8 mouse cellular contexts compared by ENCODE assay signal in genomic region chrX:44367646-44368521, GRCm38 (mm10). TPM values are rescaled to one million over a fixed set of nuclear protein-coding genes. Genes with fewer than 3 reads are reported as not detected.
DNase-seq lines count a peak whose midpoint lies in the region; ATAC-seq and TF ChIP-seq lines count a peak whose summit lies in the region.

Gene Dcaf12l2 (minus strand): TSS chrX:44368342.

- no peaks in the 10 kb centered on the region for H3K36me3 ChIP-seq in heart, embryonic 10.5 days
- H3K36me3 ChIP-seq in forebrain, postnatal 0 days (ENCODE audit: insufficient read depth), result no peaks in the 10 kb centered on the region
- H3K36me3 ChIP-seq in lung, postnatal 0 days (ENCODE audit: insufficient read depth, low read length), result no peaks in the 10 kb centered on the region

- peak within 1 kb of the TSS; percentile 61 for H3K4me3 ChIP-seq in heart, embryonic 10.5 days
- H3K4me3 ChIP-seq in cerebellum, adult 2 months (replicated peaks; ENCODE audit: insufficient read depth, low read depth, low read length), result peak within 1 kb of the TSS; percentile 68
- peak within 1 kb of the TSS; percentile 44 for H3K4me3 ChIP-seq in forebrain, postnatal 0 days (ENCODE audit: low read depth, low read length)
- peak within 1 kb of the TSS; percentile 35 for H3K4me3 ChIP-seq in lung, postnatal 0 days (ENCODE audit: low read depth, low read length)

- H3K4me1 ChIP-seq in heart, embryonic 10.5 days, result no peaks in the 10 kb centered on the region
- no peaks in the 10 kb centered on the region for H3K4me1 ChIP-seq in cerebellum, adult 2 months (ENCODE audit: control insufficient read depth, insufficient read depth, low read length)
- no peaks in the 10 kb centered on the region for H3K4me1 ChIP-seq in forebrain, postnatal 0 days (ENCODE audit: insufficient read depth)
- H3K4me1 ChIP-seq in lung, postnatal 0 days (ENCODE audit: insufficient read depth, low read depth, low read length), result no peaks in the 10 kb centered on the region

- H3K4me2 ChIP-seq in forebrain, postnatal 0 days (ENCODE audit: low read depth), result peak within 1 kb of the TSS; percentile 66
- H3K4me2 ChIP-seq in lung, postnatal 0 days (replicated peaks; ENCODE audit: low read depth, low read length), result peak within 1 kb of the TSS; percentile 63

- 15% methylated on average over 51 of the region's 57 CpGs for WGBS in heart, embryonic 10.5 days
- 12% methylated on average over 42 of the region's 57 CpGs for whole genome bisulfite sequencing in cerebellum, adult 2 months
- WGBS in forebrain, postnatal 0 days, result 30% methylated on average over 56 of the region's 57 CpGs
- 12% methylated on average over 24 of the region's 57 CpGs for WGBS in lung, postnatal 0 days

- no peak for TF ChIP-seq EP300 in lung, postnatal 0 days (IDR thresholded peaks at IDR 0.05)

- H3K27me3 ChIP-seq in heart, embryonic 10.5 days (ENCODE audit: insufficient read depth, poor library complexity, severe bottlenecking), result no peaks in the 10 kb centered on the region
- H3K27me3 ChIP-seq in cerebellum, adult 2 months (ENCODE audit: control insufficient read depth, insufficient read depth, low read length), result no peaks in the 10 kb centered on the region
- no peaks in the 10 kb centered on the region for H3K27me3 ChIP-seq in forebrain, postnatal 0 days (ENCODE audit: insufficient read depth, low read length)
- H3K27me3 ChIP-seq in lung, postnatal 0 days (replicated peaks; ENCODE audit: insufficient read depth, low read length), result no peaks in the 10 kb centered on the region

- H3K9me3 ChIP-seq in heart, embryonic 10.5 days, result no peaks in the 10 kb centered on the region
- H3K9me3 ChIP-seq in forebrain, postnatal 0 days (ENCODE audit: low read length), result no peaks in the 10 kb centered on the region
- no peaks in the 10 kb centered on the region for H3K9me3 ChIP-seq in lung, postnatal 0 days (ENCODE audit: low read length)

- intact Hi-C loops in heart, postnatal 36 days (cut with DNase I), result no loop called here

- no peak for TF ChIP-seq POLR2A in cerebellum, adult 2 months (IDR thresholded peaks at IDR 0.05; ENCODE audit: borderline replicate concordance, insufficient read depth, low read length)

- no peak for TF ChIP-seq CTCF in cerebellum, adult 2 months (IDR thresholded peaks at IDR 0.05; ENCODE audit: borderline replicate concordance, insufficient read depth, low read depth, low read length)
- no peak for TF ChIP-seq CTCF in forebrain, postnatal 0 days (IDR thresholded peaks at IDR 0.05; ENCODE audit: low read depth)
- TF ChIP-seq CTCF in lung, postnatal 0 days (IDR thresholded peaks at IDR 0.05), result no peak

- ATAC-seq in forebrain, postnatal 0 days, result peak; percentile 86
- peak; percentile 50 for ATAC-seq in lung, postnatal 0 days

- H3K9ac ChIP-seq in forebrain, postnatal 0 days, result peak within 1 kb of the TSS; percentile 57
- no peak within 1 kb of the TSS for H3K9ac ChIP-seq in lung, postnatal 0 days (replicated peaks; ENCODE audit: low read depth)

- peak; percentile 75 for DNase-seq in heart, embryonic 10.5 days (ENCODE audit: low spot score)
- no peak for DNase-seq in heart, postnatal 36 days
- peak; percentile 3 to 23 for DNase-seq in cerebellum, adult 2 months
- DNase-seq in forebrain, postnatal 0 days, result peak; percentile 55
- peak; percentile 8 for DNase-seq in kidney, postnatal 10 days
- DNase-seq in lung, postnatal 0 days (ENCODE audit: low spot score), result peak; percentile 39
- peak; percentile 15 for DNase-seq in right cerebral cortex, postnatal 25 days
- no peak for DNase-seq in B cell, adult 2 months

- H3K27ac ChIP-seq in heart, embryonic 10.5 days, result peak within 1 kb of the TSS; percentile 77
- H3K27ac ChIP-seq in cerebellum, adult 2 months (ENCODE audit: insufficient read depth, low read length), result no peak within 1 kb of the TSS
- no peak within 1 kb of the TSS for H3K27ac ChIP-seq in forebrain, postnatal 0 days (ENCODE audit: low read depth, low read length)
- no peak within 1 kb of the TSS for H3K27ac ChIP-seq in lung, postnatal 0 days (ENCODE audit: low read length)

RNA-seq across cellular contexts. Expression of gene Dcaf12l2, which starts in this region (rescaled TPM):
- polyA plus RNA-seq in heart, embryonic 10.5 days (2016; fragmentation: Nextera tagmentation; extraction: Ambion mirVana), result 1.4 TPM in 2 replicates
- total RNA-seq in heart, postnatal 36 days (2021), result under 1 TPM in 1 of 2 experiments, not detected in 1; 0.17 TPM
- 0.46 and 0.48 TPM in 2 replicates for polyA plus RNA-seq in cerebellum, adult 2 months (2012; rRNA removed)
- total RNA-seq in forebrain, postnatal 0 days (2014; rRNA removed), result 2.7 and 4.5 TPM in 2 replicates
- 0.86 and 2.5 TPM in 2 replicates for polyA plus RNA-seq in forebrain, postnatal 0 days (2015; fragmentation: Nextera tagmentation; extraction: Ambion mirVana)
- 0.23 TPM in 1 of 2 replicates, not detected in the other for polyA plus RNA-seq in lung, postnatal 0 days (2015; fragmentation: Nextera tagmentation; extraction: Ambion mirVana)

Comparison
In these comparisons a context has a peak if more than half of its experiments do, and no peak if none do; other contexts are left out.
1. DNase-seq: peak in heart, embryonic 10.5 days (single experiment), forebrain, postnatal 0 days (single experiment), kidney, postnatal 10 days (single experiment) and right cerebral cortex, postnatal 25 days (single experiment); none in heart, postnatal 36 days (0 of 2) and B cell, adult 2 months (0 of 2).
2. Peak in DNase-seq and H3K4me3 ChIP-seq in cerebellum, adult 2 months; RNA of the gene not detected or under 1 TPM.
3. Peak in DNase-seq, ATAC-seq, H3K4me3 ChIP-seq and H3K4me2 ChIP-seq in lung, postnatal 0 days; RNA of the gene not detected or under 1 TPM.
4. Peak in every context shown above with its lines, with median percentiles within 50 percentile points of each other: H3K4me3 ChIP-seq.